Mouse (Mus musculus): Measurements from ENCODE around the gene Irak2.

- TF ChIP-seq EP300 (IDR thresholded peaks at IDR 0.05; ENCODE audit: low read depth): no peak
- TF ChIP-seq CTCF (IDR thresholded peaks at IDR 0.05; ENCODE audit: low read depth): no peak
These were observed 104.8 kb downstream of the Irak2 start for GRCm38 (mm10) chr6:113743111-113743510.
